Mouse (Mus musculus) stomach, postnatal 0 days (tissue): ENCODE measurements around the gene Slc22a22.

Source experiments
- CTCF ChIP-seq: IDR thresholded peaks from 2 replicates; pipeline ENCODE4 v1.5.1; 2016; ENCODE audit warnings: antibody characterized with exemption, low read depth, mild to moderate bottlenecking, moderate library complexity
- EP300 ChIP-seq: optimal IDR thresholded peaks from 2 replicates; pipeline ENCODE3; 2016; ENCODE audit warnings: antibody characterized with exemption

DNA sequence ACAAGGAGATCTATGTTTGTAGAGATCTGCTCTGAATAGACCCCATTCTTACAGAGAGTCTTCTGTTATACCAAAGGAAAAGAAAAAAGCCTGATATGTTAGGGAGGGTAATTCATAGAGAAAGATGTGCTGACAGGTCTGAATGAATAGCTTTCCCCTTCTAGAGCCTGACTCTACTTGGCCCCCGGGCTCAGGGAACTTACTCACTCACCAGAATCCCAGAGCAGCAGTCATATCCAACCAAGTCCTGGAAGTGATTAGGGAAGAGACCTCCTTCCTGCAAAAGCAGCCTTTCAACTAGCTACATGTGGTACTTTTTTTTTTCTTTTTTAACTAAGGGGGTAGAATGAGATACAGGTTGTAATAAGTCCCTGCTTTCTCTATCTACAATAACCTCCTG lies 111.0 kb downstream of the Slc22a22 start:
- TF ChIP-seq CTCF (no peak), EP300 (no peak)
